Mouse (Mus musculus) erythroblast, embryonic 14.5 days (primary cell): ENCODE measurements around the gene Thbs4. TPM values are rescaled to one million over a fixed set of nuclear protein-coding genes. Genes with fewer than 3 reads are reported as not detected.

Experiments
- H3K27me3 ChIP-seq: 2 replicates; pipeline ENCODE4 v1.6.1; 2012; ENCODE audit warnings: inconsistent platforms; ENCODE audit not compliant: control insufficient read depth
- H3K36me3 ChIP-seq: 2 replicates; pipeline ENCODE4 v1.6.1; 2012; ENCODE audit warnings: mild to moderate bottlenecking, inconsistent platforms; ENCODE audit not compliant: control insufficient read depth
- H3K4me1 ChIP-seq: 2 replicates; pipeline ENCODE4 v1.6.1; 2012; ENCODE audit warnings: inconsistent platforms; ENCODE audit not compliant: control insufficient read depth
- H3K4me3 ChIP-seq: replicated peaks from 2 replicates; pipeline ENCODE3; 2012; ENCODE audit warnings: moderate library complexity, mild to moderate bottlenecking, inconsistent platforms
- H3K9me3 ChIP-seq: 2 replicates; pipeline ENCODE4 v1.6.1; 2012; ENCODE audit warnings: low read length, inconsistent platforms, mixed read lengths; ENCODE audit not compliant: control insufficient read depth
- GATA1 ChIP-seq: IDR thresholded peaks from 2 replicates; pipeline ENCODE4 v1.6.1; 2012; ENCODE audit warnings: low read length, inconsistent platforms, mixed read lengths
- TAL1 ChIP-seq: IDR thresholded peaks from 3 replicates; pipeline ENCODE4 v1.6.1; 2012; ENCODE audit warnings: low read length, inconsistent platforms, mixed read lengths
- polyA plus RNA-seq: library from polyadenylated mRNA; stranded (reverse); fragments of >175 nt; gene quantifications from 2 replicates; pipeline ENCODE4 v1.2.3, GENCODE M21; 2012

Thbs4 gene
- polyA plus RNA-seq, 1 experiment: not detected

DNA sequence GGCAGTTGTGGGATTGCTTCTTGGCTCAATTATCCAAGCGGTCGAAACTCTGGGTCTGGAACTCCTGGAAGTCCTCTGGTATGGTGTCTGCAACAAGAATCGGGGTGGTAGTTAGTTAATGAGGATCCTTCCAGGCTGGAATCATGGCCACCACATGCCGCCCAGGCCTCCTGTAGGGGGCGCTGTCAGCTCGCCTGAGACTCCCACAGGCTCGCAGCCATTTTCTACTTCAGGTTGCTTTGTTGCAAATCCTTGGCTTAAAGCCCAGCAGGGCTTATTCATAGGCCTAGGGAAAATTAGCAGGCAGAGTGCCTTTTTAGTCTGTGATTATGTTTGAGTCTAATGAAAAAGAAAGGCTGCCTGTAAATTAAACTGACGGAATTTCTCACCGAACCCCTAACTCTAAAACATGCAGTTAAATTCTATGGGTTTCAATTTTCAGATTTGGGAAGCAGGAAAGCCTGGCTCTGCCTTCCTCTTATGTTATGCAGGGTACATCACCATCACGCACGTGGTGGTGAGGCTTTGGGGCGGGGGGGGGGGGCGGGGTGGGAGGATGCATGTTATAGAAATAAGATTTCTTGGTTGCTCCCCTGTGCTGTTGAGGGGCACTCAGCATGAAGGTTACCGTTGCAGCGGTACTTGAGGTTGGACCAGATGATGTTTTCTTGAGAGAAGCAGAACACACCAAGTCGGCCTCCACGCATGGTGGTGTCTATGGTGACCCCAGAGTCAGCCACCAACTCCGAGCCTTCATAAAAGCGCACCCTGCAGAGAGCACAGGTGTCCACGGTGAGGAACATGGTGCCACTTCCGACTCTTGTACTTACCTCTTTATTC is 42.7 kb downstream of the Thbs4 start:
- peaks cover 5% of the 10 kb centered on the region for H3K4me1 ChIP-seq
- H3K36me3 ChIP-seq: no peaks in the 10 kb centered on the region
- no peak overlapping the region for H3K4me3 ChIP-seq
- H3K27me3 ChIP-seq: peaks cover 20% of the 10 kb centered on the region
- TF ChIP-seq GATA1 (no peak), TAL1 (no peak)
- H3K9me3 ChIP-seq: no peaks in the 10 kb centered on the region

DNA sequence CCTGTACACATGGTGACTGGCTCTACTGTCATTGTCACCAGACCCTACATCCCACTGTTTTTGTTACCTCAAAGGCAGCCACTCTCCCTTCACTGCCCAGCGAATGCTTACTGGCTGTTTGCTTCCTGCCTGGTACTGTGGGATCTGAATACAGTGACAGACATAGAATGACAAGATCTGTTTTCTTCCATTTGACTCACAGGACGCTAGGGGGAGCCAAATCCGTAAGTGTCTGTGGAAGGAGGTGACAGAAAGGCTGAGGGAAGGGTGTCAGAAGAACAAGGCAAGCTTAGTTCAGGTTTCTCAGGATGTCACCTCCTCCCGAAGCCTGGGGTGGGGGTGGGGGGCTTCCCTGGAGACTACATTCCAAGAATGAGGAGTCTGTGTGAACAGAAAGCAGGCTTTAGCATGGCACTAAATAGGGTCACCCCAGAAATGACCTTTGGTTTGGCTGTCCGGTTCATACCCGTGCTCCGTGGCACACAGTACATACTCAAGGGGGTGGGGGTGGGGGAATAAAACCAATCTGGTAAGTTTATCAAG is 43.6 kb downstream of the Thbs4 start:
- Histone ChIP-seq H3K9me3 (no peaks in the 10 kb centered on the region), H3K36me3 (no peaks in the 10 kb centered on the region), H3K4me3 (no peak overlapping the region), H3K4me1 (peaks cover 5% of the 10 kb centered on the region), H3K27me3 (peaks cover 20% of the 10 kb centered on the region)
- no peak for TF ChIP-seq GATA1
- no peak for TF ChIP-seq TAL1

- Histone ChIP-seq H3K4me3 (peak overlapping the region; percentile 51), H3K4me1 (peaks cover 44% of the 10 kb centered on the region)
- TF ChIP-seq TAL1 (peak; percentile 47; the same call in 2 of the 3 replicates), GATA1 (peak; percentile 80)
Observed at GRCm38 (mm10) chr13:92743337-92743736, 51.3 kb downstream of the Thbs4 start.

GRCm38 (mm10) chr13:92742886-92743285 is 51.7 kb downstream of the Thbs4 start:
- Histone ChIP-seq H3K36me3 (no peaks in the 10 kb centered on the region; the same call in 1 of the 2 replicates), H3K4me3 (peak overlapping the region; percentile 51), H3K27me3 (no peaks in the 10 kb centered on the region; the same call in 1 of the 2 replicates), H3K9me3 (no peaks in the 10 kb centered on the region), H3K4me1 (peaks cover 44% of the 10 kb centered on the region)
- TF ChIP-seq TAL1 (no peak), GATA1 (no peak)

More at GRCm38 (mm10) chr13:92743337-92743736, 51.3 kb downstream of the Thbs4 start:
- Histone ChIP-seq H3K27me3 (peaks cover 3% of the 10 kb centered on the region), H3K9me3 (no peaks in the 10 kb centered on the region), H3K36me3 (no peaks in the 10 kb centered on the region; the same call in 1 of the 2 replicates)

DNA sequence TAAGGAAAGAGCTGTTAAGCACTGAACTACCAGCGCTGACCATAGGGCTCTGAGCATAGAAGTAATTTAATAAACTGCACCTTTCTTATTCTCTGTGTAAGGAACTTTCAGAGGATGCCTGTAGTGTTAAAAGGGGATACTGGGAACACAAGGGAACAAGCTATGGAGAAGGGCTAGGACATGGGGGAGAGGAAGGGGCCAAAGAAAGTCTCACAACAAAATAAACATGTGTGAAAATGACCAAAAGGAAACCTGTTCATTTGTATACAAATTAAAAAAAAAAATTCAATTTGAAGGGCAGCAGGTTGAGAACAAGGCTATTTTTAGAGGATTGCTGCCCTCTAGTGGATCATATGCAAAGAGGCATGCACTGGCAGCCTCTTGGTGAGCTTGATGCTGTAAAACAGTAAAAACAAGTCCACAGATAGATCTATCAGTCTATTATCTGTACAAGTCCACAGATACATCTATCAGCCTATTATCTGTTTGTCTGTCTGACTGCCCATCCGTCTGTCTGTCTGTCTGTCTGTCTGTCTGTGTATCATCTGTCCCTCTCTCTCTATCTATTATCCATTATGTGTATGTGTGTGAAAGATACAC is 53.8 kb downstream of the Thbs4 start:
- peaks cover 47% of the 10 kb centered on the region for H3K4me1 ChIP-seq
- H3K27me3 ChIP-seq: no peaks in the 10 kb centered on the region; the same call in 1 of the 2 replicates
- no peaks in the 10 kb centered on the region; the same call in 1 of the 2 replicates for H3K36me3 ChIP-seq
- H3K9me3 ChIP-seq: no peaks in the 10 kb centered on the region
- no peak overlapping the region for H3K4me3 ChIP-seq
- no peak for TF ChIP-seq TAL1
- TF ChIP-seq GATA1: no peak

DNA sequence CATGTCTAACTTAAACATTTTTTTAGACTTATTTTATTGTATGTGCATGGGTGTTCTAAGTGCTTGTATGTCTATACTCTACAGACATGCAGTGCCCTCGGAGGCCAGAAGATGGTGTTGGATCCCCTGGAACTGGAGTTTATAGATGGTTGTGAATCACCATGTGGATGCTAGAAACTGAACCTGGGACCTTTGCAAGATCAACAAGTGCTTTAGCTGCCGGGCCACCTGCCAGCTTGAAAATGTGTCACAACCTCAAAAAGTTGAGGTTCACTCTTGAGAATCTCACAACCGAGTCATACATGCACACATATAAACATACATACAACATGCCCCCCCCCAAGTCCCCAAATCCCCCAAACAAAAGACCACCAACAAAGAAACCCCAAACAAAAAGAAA is 54.8 kb downstream of the Thbs4 start:
- H3K36me3 ChIP-seq: no peaks in the 10 kb centered on the region; the same call in 1 of the 2 replicates
- no peaks in the 10 kb centered on the region for H3K9me3 ChIP-seq
- peaks cover 47% of the 10 kb centered on the region for H3K4me1 ChIP-seq
- TF ChIP-seq TAL1 (no peak), GATA1 (no peak)
- no peak overlapping the region for H3K4me3 ChIP-seq
- no peaks in the 10 kb centered on the region; the same call in 1 of the 2 replicates for H3K27me3 ChIP-seq

DNA sequence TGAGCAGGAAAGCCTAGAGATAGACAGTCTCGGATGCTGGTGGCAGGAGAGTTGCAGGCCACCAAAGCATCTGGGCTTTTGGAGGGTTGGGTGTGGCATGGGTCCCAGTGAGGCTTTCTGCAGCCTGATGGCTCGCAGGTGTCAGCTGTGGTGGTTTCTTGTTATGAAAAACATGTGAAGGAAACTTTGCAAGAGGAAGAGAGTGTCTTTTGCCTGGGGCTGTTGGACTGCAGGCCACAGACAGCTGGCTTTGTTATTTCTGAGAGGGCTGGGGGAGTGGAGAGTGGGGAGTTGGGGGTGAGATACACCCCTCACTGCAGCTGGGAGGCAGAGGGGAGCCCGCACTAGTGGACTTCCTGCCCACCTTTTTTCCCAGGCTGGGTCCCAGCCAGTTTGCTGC is 55.8 kb downstream of the Thbs4 start:
- H3K27me3 ChIP-seq: no peaks in the 10 kb centered on the region; the same call in 1 of the 2 replicates
- TF ChIP-seq GATA1 (no peak), TAL1 (no peak)

DNA sequence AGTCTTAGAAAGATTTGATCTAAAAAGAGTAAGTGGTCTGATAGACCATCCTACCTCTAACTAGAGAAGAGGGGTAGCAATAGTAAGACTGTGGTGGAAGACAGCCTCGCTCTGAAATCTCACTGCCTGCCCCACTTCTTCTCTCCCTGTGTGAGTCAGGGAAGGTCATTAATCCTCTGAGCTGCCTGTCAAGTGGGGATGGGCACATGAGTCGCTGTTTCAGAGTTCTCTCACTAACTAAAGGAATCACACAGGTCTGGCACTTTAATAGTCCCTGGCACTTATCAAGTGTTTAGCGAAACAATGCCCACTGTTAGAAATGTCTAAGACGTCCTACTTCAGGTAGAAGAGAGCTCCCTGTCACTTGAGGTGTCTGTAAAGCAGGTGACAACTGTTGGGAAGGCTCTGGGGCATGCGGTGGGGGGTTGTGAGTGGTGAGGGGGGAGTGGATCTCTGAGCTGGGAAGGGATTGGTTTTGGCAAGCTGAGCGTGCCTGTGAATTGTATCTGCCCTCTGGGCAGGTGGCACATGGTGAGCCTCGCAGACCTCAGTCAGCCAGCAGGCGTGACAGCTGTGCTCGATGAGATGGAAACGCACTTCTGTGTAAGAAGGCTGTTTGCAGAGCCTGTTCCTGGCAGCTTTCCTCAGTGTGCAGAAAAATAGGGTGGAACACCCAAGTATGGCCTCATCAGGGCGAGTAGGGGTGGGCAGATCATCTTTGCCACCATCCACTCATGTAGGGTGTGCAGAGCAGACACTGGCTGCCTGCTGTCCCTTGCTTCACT is 57.9 kb downstream of the Thbs4 start:
- Histone ChIP-seq H3K4me3 (no peak overlapping the region), H3K36me3 (no peaks in the 10 kb centered on the region; the same call in 1 of the 2 replicates), H3K4me1 (peaks cover 37% of the 10 kb centered on the region), H3K27me3 (no peaks in the 10 kb centered on the region; the same call in 1 of the 2 replicates), H3K9me3 (no peaks in the 10 kb centered on the region)
- TF ChIP-seq GATA1: no peak
- no peak for TF ChIP-seq TAL1

More for the DNA sequence above, 55.8 kb downstream of the Thbs4 start:
- Histone ChIP-seq H3K36me3 (no peaks in the 10 kb centered on the region; the same call in 1 of the 2 replicates), H3K9me3 (no peaks in the 10 kb centered on the region), H3K4me1 (peaks cover 46% of the 10 kb centered on the region), H3K4me3 (no peak overlapping the region)
